In genomic region chr6:98046295-98047108, GRCm38 (mm10) we compare ENCODE assay signal across 8 mouse cellular contexts.
DNase-seq lines count a peak whose midpoint lies in the region; ATAC-seq lines count a peak whose summit lies in the region.

No protein-coding gene starts in this region.

- no peak for DNase-seq in cerebellum, adult 11-12 months
- peak; percentile 3 for DNase-seq in ovary, postnatal 14 days (ENCODE audit: low spot score)
- no peak for DNase-seq in ovary, postnatal 10 days (ENCODE audit: low spot score)
- DNase-seq in left cerebral cortex, adult 9 months (ENCODE audit: low spot score in 2 of 2): peak; percentile 16 to 33
- peak; percentile 35 for DNase-seq in telencephalon, adult 2 months (ENCODE audit: low read depth, low spot score)
- DNase-seq in T-cell, adult 2 months (ENCODE audit: low spot score): no peak
- DNase-seq in thymus, postnatal 36 days: no peak

- ATAC-seq in cerebellum, adult (ENCODE audit: insufficient number of reproducible peaks, low FRiP score, low TSS enrichment): peak; percentile 6; the same call in 1 of the 2 replicates

Comparison
In these comparisons a context has a peak if more than half of its experiments do, and no peak if none do; other contexts are left out.
1. DNase-seq: peak in ovary, postnatal 14 days (single experiment), left cerebral cortex, adult 9 months (2 of 2) and telencephalon, adult 2 months (single experiment); none in cerebellum, adult 11-12 months (single experiment), ovary, postnatal 10 days (single experiment), T-cell, adult 2 months (single experiment) and thymus, postnatal 36 days (0 of 2).